Comparison of ENCODE assay signal across 16 mouse cellular contexts in the genomic region with DNA sequence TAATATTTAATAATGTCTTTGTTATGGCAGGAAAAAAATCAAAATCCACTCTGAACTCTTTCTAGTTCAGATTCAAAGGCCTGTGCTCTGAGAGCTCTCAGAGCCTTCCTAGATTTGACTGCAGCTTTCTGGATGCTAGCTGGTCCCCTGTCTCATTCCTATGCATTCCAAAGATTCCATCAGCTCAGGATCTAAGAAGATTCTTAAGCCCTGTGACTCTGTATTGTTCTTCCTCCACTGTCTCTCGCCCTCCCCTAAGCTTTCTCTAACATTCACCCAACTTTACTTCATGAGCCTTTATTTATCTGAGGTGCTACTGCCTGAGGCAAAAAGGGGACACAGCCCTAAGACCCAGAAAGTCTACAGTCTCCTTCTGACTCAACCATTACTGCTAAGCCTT.
"Had no signal": no experiment of that assay in that cellular context is flagged by ENCODE, and none has a peak within 500 bp of the region (broad histone marks: within the 10 kb centered on the region; RNA-seq: fewer than 3 reads in every experiment).

No protein-coding gene starts in this region.

- H3K9ac ChIP-seq: heart, embryonic 12.5 days; hindbrain, embryonic 12.5 days; hindbrain, embryonic 14.5 days; intestine, embryonic 15.5 days; limb, embryonic 12.5 days; liver, embryonic 13.5 days; liver, embryonic 15.5 days had no signal

- H3K4me1 ChIP-seq: heart, embryonic 10.5 days; hindbrain, embryonic 12.5 days; intestine, embryonic 15.5 days; limb, embryonic 10.5 days; limb, embryonic 12.5 days; liver, embryonic 13.5 days; liver, embryonic 15.5 days had no signal

- ATAC-seq: hindbrain, embryonic 16.5 days; inflammation-experienced regulatory T-cells, adult 6 months; intestine, postnatal 0 days had no signal

- DNase-seq: liver; liver, embryonic 13.5 days had no signal

- H3K9me3 ChIP-seq: heart, embryonic 10.5 days; heart, embryonic 12.5 days; hindbrain, embryonic 12.5 days; intestine, embryonic 15.5 days; limb, embryonic 10.5 days; limb, embryonic 12.5 days; liver, embryonic 13.5 days; liver, embryonic 15.5 days had no signal

- H3K4me2 ChIP-seq: heart, embryonic 12.5 days; hindbrain, embryonic 12.5 days; hindbrain, embryonic 14.5 days; intestine, embryonic 15.5 days; limb, embryonic 12.5 days; liver, embryonic 11.5 days; liver, embryonic 13.5 days; liver, embryonic 15.5 days had no signal

- H3K27me3 ChIP-seq: heart, embryonic 12.5 days; hindbrain, embryonic 12.5 days; intestine, embryonic 15.5 days; limb, embryonic 12.5 days; liver, embryonic 13.5 days; liver, embryonic 15.5 days had no signal

- H3K4me3 ChIP-seq: heart, embryonic 10.5 days; heart, embryonic 12.5 days; hindbrain, embryonic 12.5 days; intestine, embryonic 15.5 days; layer of hippocampus, adult 2 months; left cerebral cortex, adult 2 months; limb, embryonic 10.5 days; limb, embryonic 12.5 days; liver, embryonic 13.5 days; liver, embryonic 15.5 days had no signal

- H3K36me3 ChIP-seq: heart, embryonic 10.5 days; heart, embryonic 12.5 days; hindbrain, embryonic 12.5 days; intestine, embryonic 15.5 days; limb, embryonic 10.5 days; limb, embryonic 12.5 days; liver, embryonic 13.5 days; liver, embryonic 15.5 days had no signal

- H3K27ac ChIP-seq: heart, embryonic 10.5 days; hindbrain, embryonic 12.5 days; hindbrain, embryonic 14.5 days; intestine, embryonic 15.5 days; layer of hippocampus, adult 2 months; left cerebral cortex, adult 2 months; limb, embryonic 10.5 days; limb, embryonic 12.5 days; liver, embryonic 13.5 days; liver, embryonic 15.5 days had no signal
